Mouse (Mus musculus): ENCODE data around the gene Dusp22.

- no peak for TF ChIP-seq CTCF (IDR thresholded peaks at IDR 0.05; ENCODE audit: low read depth)
- TF ChIP-seq EP300 (IDR thresholded peaks at IDR 0.05; ENCODE audit: low read depth): no peak
These were observed 44.7 kb downstream of the Dusp22 start for GRCm38 (mm10) chr13:30704246-30705095.
